Mouse (Mus musculus): Measurements from ENCODE around the gene Fcrl1. TPM values are rescaled to one million over a fixed set of nuclear protein-coding genes. Genes with fewer than 3 reads are reported as not detected.
"Not testable (repeated sequence)": the region's sequence is repeated elsewhere in the genome, so short reads cannot be mapped to it uniquely, and the experiment has no call there.

The Fcrl1 gene
- 0.13 TPM in 1 of 2 replicates, not detected in the other for polyA plus RNA-seq (2015; fragmentation: Nextera tagmentation; extraction: Ambion mirVana)

DNA sequence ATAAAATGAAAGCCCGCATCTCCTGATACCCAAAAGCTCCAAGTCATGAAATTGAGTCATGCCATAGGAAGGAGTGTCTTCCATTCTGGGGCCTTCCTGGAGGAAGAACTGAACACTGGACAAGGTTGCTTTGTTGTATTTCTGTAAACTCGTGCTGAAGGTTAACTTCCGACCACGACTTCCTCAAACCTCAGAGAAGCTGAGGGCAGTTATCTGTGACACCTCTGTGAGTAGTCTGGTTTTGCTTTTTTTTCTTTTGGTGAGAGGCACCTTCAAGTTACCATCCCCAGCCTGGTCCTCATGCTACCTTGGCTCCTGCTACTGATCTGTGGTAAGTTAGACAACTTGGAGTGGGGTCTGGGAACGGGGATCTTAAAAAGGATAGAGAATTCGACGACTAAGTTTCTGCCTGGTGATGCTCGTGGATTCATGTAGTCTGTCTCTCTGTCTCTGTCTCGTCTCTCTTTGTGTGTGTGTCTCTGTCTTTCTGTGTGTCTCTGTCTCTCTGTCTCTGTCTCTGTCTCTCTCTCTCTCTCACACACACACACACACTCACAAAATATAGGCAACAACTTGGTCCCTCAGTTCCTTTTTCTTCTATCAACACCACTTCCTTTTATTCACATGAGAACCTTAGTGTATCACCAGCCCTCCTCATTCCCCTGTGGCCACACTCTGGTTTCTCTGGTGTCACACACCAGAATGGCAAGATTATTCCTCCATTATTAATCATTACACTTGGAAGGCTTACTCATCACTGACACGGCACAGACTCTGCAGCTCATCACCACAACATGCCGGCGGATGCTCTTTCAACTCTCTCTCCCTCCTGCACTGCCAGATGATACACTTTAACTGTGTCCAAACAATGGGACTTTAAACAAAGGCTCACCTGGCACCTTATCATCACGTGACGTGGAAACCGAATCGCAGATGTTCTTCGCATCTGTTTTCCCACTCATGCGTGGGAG is at the start of gene Fcrl1:
Fcrl1 (plus strand) TSS at position 193 of the 971 bp plus-strand sequence.
- H3K36me3 ChIP-seq (ENCODE audit: control insufficient read depth, insufficient read depth, low read length): no peaks in the 10 kb centered on the region
- no peak within 1 kb of the TSS for H3K27ac ChIP-seq (ENCODE audit: low read length)
- H3K9me3 ChIP-seq (replicated peaks; ENCODE audit: control insufficient read depth, low read length, poor library complexity, severe bottlenecking): no peaks in the 10 kb centered on the region
- no peaks in the 10 kb centered on the region for H3K4me1 ChIP-seq (ENCODE audit: control insufficient read depth, insufficient read depth, low read length)
- ATAC-seq: no peak
- H3K4me2 ChIP-seq (ENCODE audit: low read length): no peak within 1 kb of the TSS
- no peak within 1 kb of the TSS for H3K4me3 ChIP-seq (ENCODE audit: low read depth, low read length)
- no peak within 1 kb of the TSS for H3K9ac ChIP-seq (ENCODE audit: low read depth, low read length)
- H3K27me3 ChIP-seq (ENCODE audit: control insufficient read depth, insufficient read depth, low read depth, low read length): no peaks in the 10 kb centered on the region
- WGBS: 83% methylated on average over 18 of the region's 18 CpGs

DNA sequence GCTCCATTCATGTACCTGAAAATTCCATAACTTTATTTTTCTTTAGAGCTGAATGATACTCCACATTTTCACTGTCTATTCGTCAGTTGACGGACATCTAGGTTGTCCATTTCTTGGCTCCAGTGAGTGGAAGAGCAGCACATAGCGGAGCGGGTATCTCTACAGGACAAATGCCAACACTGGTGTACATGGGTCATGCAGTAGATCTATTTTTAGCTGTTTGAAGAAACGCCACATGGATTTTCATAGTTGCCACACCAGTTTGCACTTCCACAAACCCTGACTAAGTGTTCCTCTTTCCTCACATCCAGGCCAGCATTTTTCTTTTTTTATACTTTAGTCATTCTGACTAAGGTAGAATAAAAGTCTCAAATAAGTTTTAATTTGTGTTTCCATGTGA is 38.3 kb upstream of the Fcrl1 start:
- H3K36me3 ChIP-seq (ENCODE audit: control insufficient read depth, insufficient read depth, low read length): no peaks in the 10 kb centered on the region
- no peak overlapping the region for H3K4me3 ChIP-seq (ENCODE audit: low read depth, low read length)
- H3K4me2 ChIP-seq (ENCODE audit: low read length): no peak overlapping the region
- 94% methylated on average over 5 of the region's 5 CpGs for WGBS
- H3K9me3 ChIP-seq (replicated peaks; ENCODE audit: control insufficient read depth, low read length, poor library complexity, severe bottlenecking): no peaks in the 10 kb centered on the region
- ATAC-seq: no peak
- no peak overlapping the region for H3K9ac ChIP-seq (ENCODE audit: low read depth, low read length)
- no peaks in the 10 kb centered on the region for H3K4me1 ChIP-seq (ENCODE audit: control insufficient read depth, insufficient read depth, low read length)
- H3K27me3 ChIP-seq (ENCODE audit: control insufficient read depth, insufficient read depth, low read depth, low read length): no peaks in the 10 kb centered on the region
- no peak overlapping the region for H3K27ac ChIP-seq (ENCODE audit: low read length)

DNA sequence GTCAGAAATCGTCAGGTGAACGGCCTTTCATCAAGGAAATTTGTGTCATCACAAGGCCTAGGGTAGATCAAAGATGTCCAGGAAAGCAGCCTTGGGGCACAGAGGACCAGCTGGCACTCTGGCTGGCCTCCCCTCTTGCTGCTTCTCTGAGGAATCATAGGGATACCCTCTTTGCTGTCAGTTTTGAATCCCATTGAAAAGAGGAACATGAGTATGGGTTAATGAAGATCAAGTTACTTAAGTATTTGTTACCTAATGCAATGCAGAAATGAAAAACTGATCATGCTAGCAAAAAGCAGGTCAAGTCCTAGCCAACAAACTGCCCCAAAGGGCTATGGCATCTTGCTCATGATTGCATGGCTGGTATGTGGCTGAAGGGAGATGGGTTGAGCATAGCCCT is 25.2 kb upstream of the Fcrl1 start:
- WGBS: 92% methylated on average over 2 of the region's 2 CpGs
- not testable (repeated sequence) for H3K9me3 ChIP-seq (replicated peaks; ENCODE audit: control insufficient read depth, low read length, poor library complexity, severe bottlenecking); H3K4me1 ChIP-seq (ENCODE audit: control insufficient read depth, insufficient read depth, low read length); H3K9ac ChIP-seq (ENCODE audit: low read depth, low read length); H3K4me3 ChIP-seq (ENCODE audit: low read depth, low read length); H3K36me3 ChIP-seq (ENCODE audit: control insufficient read depth, insufficient read depth, low read length); ATAC-seq; H3K27ac ChIP-seq (ENCODE audit: low read length); H3K4me2 ChIP-seq (ENCODE audit: low read length); H3K27me3 ChIP-seq (ENCODE audit: control insufficient read depth, insufficient read depth, low read depth, low read length)

DNA sequence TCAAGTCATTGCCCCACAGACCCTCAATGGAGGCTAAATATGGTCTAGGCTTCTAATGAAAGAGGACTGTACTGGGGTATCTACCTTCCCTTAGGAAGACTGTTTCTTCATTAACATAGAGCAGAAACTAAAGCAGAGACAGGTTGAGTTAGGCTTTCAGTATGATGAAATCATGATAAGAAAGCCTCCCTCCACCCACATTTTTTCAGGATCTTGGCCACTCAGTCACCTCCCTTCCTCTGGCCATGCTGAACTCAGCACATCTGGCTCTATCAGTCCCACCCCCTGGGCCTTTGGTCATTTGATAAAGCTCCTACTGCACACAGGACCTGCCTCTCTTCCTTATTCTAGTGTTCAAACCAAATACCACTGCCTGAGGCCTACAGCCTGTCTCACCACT is 18.6 kb upstream of the Fcrl1 start, which contains the start of gene Cd5l:
Cd5l (plus strand) TSS at position 301 of the 400 bp plus-strand sequence.
- no peaks in the 10 kb centered on the region for H3K9me3 ChIP-seq (replicated peaks; ENCODE audit: control insufficient read depth, low read length, poor library complexity, severe bottlenecking)
- H3K27me3 ChIP-seq (ENCODE audit: control insufficient read depth, insufficient read depth, low read depth, low read length): no peaks in the 10 kb centered on the region
- H3K9ac ChIP-seq (ENCODE audit: low read depth, low read length): no peak within 1 kb of the TSS
- H3K4me3 ChIP-seq (ENCODE audit: low read depth, low read length): no peak within 1 kb of the TSS
- no peaks in the 10 kb centered on the region for H3K4me1 ChIP-seq (ENCODE audit: control insufficient read depth, insufficient read depth, low read length)
- no peak within 1 kb of the TSS for H3K27ac ChIP-seq (ENCODE audit: low read length)
- no peak for ATAC-seq
- no peak within 1 kb of the TSS for H3K4me2 ChIP-seq (ENCODE audit: low read length)
- no peaks in the 10 kb centered on the region for H3K36me3 ChIP-seq (ENCODE audit: control insufficient read depth, insufficient read depth, low read length)

DNA sequence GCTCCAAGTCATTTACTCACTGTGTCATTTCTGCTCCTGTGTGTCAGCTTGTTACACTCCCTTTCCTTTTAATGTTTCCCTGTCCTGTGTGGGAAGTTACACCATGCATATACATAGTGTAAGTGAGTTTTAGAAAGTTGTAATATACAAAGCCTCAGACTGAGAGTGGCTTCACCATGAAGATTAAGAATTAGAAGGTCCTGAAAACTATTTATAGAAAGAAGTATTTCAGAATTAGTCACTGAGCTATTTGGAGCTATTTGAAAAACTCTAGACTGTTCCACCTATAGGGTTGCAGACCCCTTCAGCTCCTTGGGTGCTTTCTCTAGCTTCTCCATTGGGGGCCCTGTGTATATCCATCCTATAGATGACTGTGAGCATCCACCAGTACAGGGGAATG is 17.0 kb upstream of the Fcrl1 start:
- H3K4me3 ChIP-seq (ENCODE audit: low read depth, low read length): no peak overlapping the region
- no peak for ATAC-seq

DNA sequence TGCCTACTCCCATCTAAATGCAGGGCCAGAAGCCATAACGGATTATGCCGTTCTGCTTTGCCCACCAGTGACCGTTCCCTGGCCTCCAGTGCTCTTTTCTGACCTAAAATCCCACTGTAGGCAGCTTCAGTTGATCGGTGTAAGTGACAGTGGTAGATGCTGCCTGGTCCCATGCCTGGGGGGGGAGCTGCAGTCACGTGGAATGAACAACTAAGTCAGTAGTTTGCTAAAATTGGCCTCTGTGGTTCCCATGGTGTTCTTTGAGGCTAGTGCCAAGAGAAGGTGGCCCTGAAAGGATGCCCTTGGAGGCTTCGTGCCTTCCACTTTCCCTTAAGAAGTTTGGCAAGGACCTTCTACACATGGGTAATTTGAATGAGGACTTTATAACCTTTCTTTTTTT is 15.7 kb upstream of the Fcrl1 start:
- ATAC-seq: no peak
- H3K4me1 ChIP-seq (ENCODE audit: control insufficient read depth, insufficient read depth, low read length): no peaks in the 10 kb centered on the region
- 90% methylated on average over 6 of the region's 6 CpGs for WGBS

More for the DNA sequence above, 17.0 kb upstream of the Fcrl1 start:
- Histone ChIP-seq H3K27me3 (ENCODE audit: control insufficient read depth, insufficient read depth, low read depth, low read length) (no peaks in the 10 kb centered on the region), H3K27ac (ENCODE audit: low read length) (no peak overlapping the region), H3K9me3 (replicated peaks; ENCODE audit: control insufficient read depth, low read length, poor library complexity, severe bottlenecking) (no peaks in the 10 kb centered on the region), H3K4me2 (ENCODE audit: low read length) (no peak overlapping the region), H3K36me3 (ENCODE audit: control insufficient read depth, insufficient read depth, low read length) (no peaks in the 10 kb centered on the region), H3K4me1 (ENCODE audit: control insufficient read depth, insufficient read depth, low read length) (no peaks in the 10 kb centered on the region), H3K9ac (ENCODE audit: low read depth, low read length) (no peak overlapping the region)

DNA sequence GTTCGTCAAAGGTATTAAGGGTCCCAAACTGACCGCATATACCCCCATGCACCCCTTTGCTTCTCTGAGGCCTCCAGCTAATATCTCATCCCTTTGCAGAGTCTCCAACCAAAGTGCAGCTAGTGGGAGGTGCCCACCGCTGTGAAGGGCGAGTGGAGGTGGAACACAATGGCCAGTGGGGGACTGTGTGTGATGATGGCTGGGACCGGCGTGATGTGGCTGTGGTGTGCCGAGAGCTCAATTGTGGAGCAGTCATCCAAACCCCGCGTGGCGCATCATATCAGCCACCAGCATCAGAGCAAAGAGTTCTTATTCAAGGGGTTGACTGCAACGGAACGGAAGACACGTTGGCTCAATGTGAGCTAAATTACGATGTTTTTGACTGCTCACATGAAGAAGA is 10.5 kb upstream of the Fcrl1 start:
- no peaks in the 10 kb centered on the region for H3K4me1 ChIP-seq (ENCODE audit: control insufficient read depth, insufficient read depth, low read length)
- H3K9me3 ChIP-seq (replicated peaks; ENCODE audit: control insufficient read depth, low read length, poor library complexity, severe bottlenecking): no peaks in the 10 kb centered on the region
- no peak overlapping the region for H3K9ac ChIP-seq (ENCODE audit: low read depth, low read length)
- H3K36me3 ChIP-seq (ENCODE audit: control insufficient read depth, insufficient read depth, low read length): no peaks in the 10 kb centered on the region
- WGBS: 93% methylated on average over 14 of the region's 14 CpGs
- ATAC-seq: no peak
- no peak overlapping the region for H3K4me2 ChIP-seq (ENCODE audit: low read length)
- H3K27ac ChIP-seq (ENCODE audit: low read length): no peak overlapping the region
- no peaks in the 10 kb centered on the region for H3K27me3 ChIP-seq (ENCODE audit: control insufficient read depth, insufficient read depth, low read depth, low read length)
- no peak overlapping the region for H3K4me3 ChIP-seq (ENCODE audit: low read depth, low read length)

More for the DNA sequence above, 15.7 kb upstream of the Fcrl1 start:
- Histone ChIP-seq H3K4me3 (ENCODE audit: low read depth, low read length) (no peak overlapping the region), H3K9me3 (replicated peaks; ENCODE audit: control insufficient read depth, low read length, poor library complexity, severe bottlenecking) (no peaks in the 10 kb centered on the region), H3K9ac (ENCODE audit: low read depth, low read length) (no peak overlapping the region), H3K27ac (ENCODE audit: low read length) (no peak overlapping the region), H3K27me3 (ENCODE audit: control insufficient read depth, insufficient read depth, low read depth, low read length) (no peaks in the 10 kb centered on the region), H3K4me2 (ENCODE audit: low read length) (no peak overlapping the region), H3K36me3 (ENCODE audit: control insufficient read depth, insufficient read depth, low read length) (no peaks in the 10 kb centered on the region)

DNA sequence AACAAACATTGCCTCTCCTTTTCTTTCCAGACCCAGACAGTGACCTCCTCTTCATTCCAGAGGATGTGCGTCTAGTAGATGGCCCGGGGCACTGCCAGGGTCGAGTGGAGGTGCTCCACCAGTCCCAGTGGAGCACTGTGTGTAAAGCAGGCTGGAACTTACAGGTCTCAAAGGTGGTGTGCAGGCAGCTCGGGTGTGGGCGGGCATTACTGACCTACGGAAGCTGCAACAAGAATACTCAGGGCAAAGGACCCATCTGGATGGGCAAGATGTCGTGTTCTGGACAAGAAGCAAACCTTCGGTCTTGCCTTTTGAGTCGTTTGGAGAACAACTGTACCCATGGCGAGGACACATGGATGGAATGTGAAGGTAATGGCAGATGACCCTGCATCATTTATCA is 8.7 kb upstream of the Fcrl1 start:
- Histone ChIP-seq H3K4me2 (ENCODE audit: low read length) (no peak overlapping the region), H3K4me3 (ENCODE audit: low read depth, low read length) (no peak overlapping the region), H3K36me3 (ENCODE audit: control insufficient read depth, insufficient read depth, low read length) (no peaks in the 10 kb centered on the region), H3K9me3 (replicated peaks; ENCODE audit: control insufficient read depth, low read length, poor library complexity, severe bottlenecking) (no peaks in the 10 kb centered on the region), H3K27me3 (ENCODE audit: control insufficient read depth, insufficient read depth, low read depth, low read length) (no peaks in the 10 kb centered on the region), H3K27ac (ENCODE audit: low read length) (no peak overlapping the region), H3K4me1 (ENCODE audit: control insufficient read depth, insufficient read depth, low read length) (no peaks in the 10 kb centered on the region), H3K9ac (ENCODE audit: low read depth, low read length) (no peak overlapping the region)
- 87% methylated on average over 10 of the region's 10 CpGs for WGBS
- ATAC-seq: no peak

DNA sequence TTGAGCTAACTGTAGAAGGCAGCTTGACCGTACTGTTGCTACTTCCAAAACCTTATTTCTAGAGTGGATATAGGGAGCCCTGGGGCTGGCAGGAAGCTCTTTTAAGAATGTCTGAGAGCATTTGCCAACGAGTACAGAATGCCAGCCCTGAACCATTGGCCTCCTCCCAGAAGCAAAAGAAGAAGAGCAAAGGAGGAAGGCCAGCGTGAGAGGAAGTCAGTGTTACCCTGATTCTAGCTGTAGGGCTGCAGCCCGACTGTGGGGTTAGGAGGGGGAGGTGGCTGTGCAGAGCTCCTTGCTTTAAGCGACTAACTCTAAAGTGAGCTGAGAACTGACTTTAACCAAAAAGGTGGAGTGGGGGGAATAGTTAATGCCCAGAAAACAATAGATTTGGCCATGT is 7.0 kb upstream of the Fcrl1 start:
- H3K4me1 ChIP-seq (ENCODE audit: control insufficient read depth, insufficient read depth, low read length): no peaks in the 10 kb centered on the region
- H3K27me3 ChIP-seq (ENCODE audit: control insufficient read depth, insufficient read depth, low read depth, low read length): no peaks in the 10 kb centered on the region
- H3K36me3 ChIP-seq (ENCODE audit: control insufficient read depth, insufficient read depth, low read length): no peaks in the 10 kb centered on the region
- no peak overlapping the region for H3K27ac ChIP-seq (ENCODE audit: low read length)
- H3K9ac ChIP-seq (ENCODE audit: low read depth, low read length): no peak overlapping the region
- no peak overlapping the region for H3K4me3 ChIP-seq (ENCODE audit: low read depth, low read length)
- no peaks in the 10 kb centered on the region for H3K9me3 ChIP-seq (replicated peaks; ENCODE audit: control insufficient read depth, low read length, poor library complexity, severe bottlenecking)
- ATAC-seq: no peak
- WGBS: 86% methylated on average over 5 of the region's 5 CpGs
- H3K4me2 ChIP-seq (ENCODE audit: low read length): no peak overlapping the region

All from midbrain, embryonic 16.5 days (tissue).